15 mouse cellular contexts compared by ENCODE assay signal in genomic region chr8:83175680-83176079, GRCm38 (mm10). TPM values are rescaled to one million over a fixed set of nuclear protein-coding genes. Genes with fewer than 3 reads are reported as not detected.
A peak's percentile ranks its signal among the peaks of the same experiment; 100 is the strongest.
DNase-seq lines count a peak whose midpoint lies in the region; ATAC-seq and TF ChIP-seq lines count a peak whose summit lies in the region.
"Had no signal": no experiment of that assay in that cellular context is flagged by ENCODE, and none has a peak within 500 bp of the region (broad histone marks: within the 10 kb centered on the region; RNA-seq: fewer than 3 reads in every experiment).

No protein-coding gene starts in this region.

- TF ChIP-seq CTCF in hindbrain, postnatal 0 days (IDR thresholded peaks at IDR 0.05; ENCODE audit: low read depth), result no peak
- TF ChIP-seq CTCF in lung, adult 2 months (IDR thresholded peaks at IDR 0.05; ENCODE audit: insufficient read depth, low read length), result no peak

- no peak overlapping the region for H3K9ac ChIP-seq in hindbrain, postnatal 0 days (replicated peaks; ENCODE audit: low read length)
- H3K9ac ChIP-seq in neural tube, embryonic 13.5 days, result no peak overlapping the region
- H3K9ac ChIP-seq: embryonic facial prominence, embryonic 13.5 days; liver, embryonic 12.5 days had no signal

- peaks cover 41% of the 10 kb centered on the region for H3K4me1 ChIP-seq in hindbrain, embryonic 10.5 days (replicated peaks)
- peaks cover 8% of the 10 kb centered on the region for H3K4me1 ChIP-seq in hindbrain, postnatal 0 days (ENCODE audit: insufficient read depth, low read length)
- H3K4me1 ChIP-seq in neural tube, embryonic 13.5 days (replicated peaks), result peaks cover 42% of the 10 kb centered on the region
- H3K4me1 ChIP-seq in lung, adult 2 months (ENCODE audit: control insufficient read depth, insufficient read depth, low read length), result peaks cover 6% of the 10 kb centered on the region

- no peak for TF ChIP-seq POLR2A in lung, adult 2 months (IDR thresholded peaks at IDR 0.05; ENCODE audit: borderline replicate concordance, extremely low read depth, low read depth, low read length)

- ATAC-seq in hindbrain, postnatal 0 days, result no peak
- ATAC-seq in neural tube, embryonic 13.5 days (ENCODE audit: low read depth), result no peak
- ATAC-seq: activated CD4-positive, CD25-positive, alpha-beta regulatory T cell, adult 4 months; liver, embryonic 12.5 days had no signal

- 82% methylated on average over 10 of the region's 10 CpGs for WGBS in hindbrain, embryonic 10.5 days
- WGBS in hindbrain, postnatal 0 days, result 63% methylated on average over 10 of the region's 10 CpGs
- WGBS in neural tube, embryonic 13.5 days, result 68% methylated on average over 10 of the region's 10 CpGs
- WGBS in lung, adult 2 months, result 72% methylated on average over 10 of the region's 10 CpGs

- DNase-seq in hindbrain, embryonic 10.5 days (ENCODE audit: low spot score), result no peak
- DNase-seq in hindbrain, postnatal 0 days (ENCODE audit: low spot score), result no peak
- no peak for DNase-seq in neural tube, embryonic 10.5 days (ENCODE audit: extremely low spot score, low spot score)
- DNase-seq in cerebellum, postnatal 14 days, result peak; percentile 60 to 64
- peak; percentile 42 for DNase-seq in right cerebral cortex, postnatal 4 days
- DNase-seq in thymus, adult 18-20 months, result no peak
- no peak for DNase-seq in lung, adult 2 months
- DNase-seq: heart, postnatal 36 days; kidney, adult 8-10 months; thymus, postnatal 14 days had no signal

- peak overlapping the region; percentile 57; the same call in 1 of the 2 replicates for H3K27ac ChIP-seq in hindbrain, embryonic 10.5 days
- no peak overlapping the region for H3K27ac ChIP-seq in hindbrain, postnatal 0 days
- peak overlapping the region; percentile 55; the same call in 1 of the 2 replicates for H3K27ac ChIP-seq in neural tube, embryonic 13.5 days (replicated peaks)
- H3K27ac ChIP-seq: embryonic facial prominence, embryonic 13.5 days; liver, embryonic 12.5 days had no signal

- H3K36me3 ChIP-seq in hindbrain, embryonic 10.5 days, result no peaks in the 10 kb centered on the region
- no peaks in the 10 kb centered on the region for H3K36me3 ChIP-seq in hindbrain, postnatal 0 days (ENCODE audit: insufficient read depth, low read length)
- no peaks in the 10 kb centered on the region for H3K36me3 ChIP-seq in neural tube, embryonic 13.5 days
- H3K36me3 ChIP-seq: embryonic facial prominence, embryonic 13.5 days; liver, embryonic 12.5 days had no signal

- no peaks in the 10 kb centered on the region for H3K9me3 ChIP-seq in hindbrain, embryonic 10.5 days
- no peaks in the 10 kb centered on the region for H3K9me3 ChIP-seq in hindbrain, postnatal 0 days (ENCODE audit: low read length)
- H3K9me3 ChIP-seq in neural tube, embryonic 13.5 days, result no peaks in the 10 kb centered on the region
- H3K9me3 ChIP-seq: embryonic facial prominence, embryonic 13.5 days; liver, embryonic 12.5 days had no signal

- no peak overlapping the region for H3K4me2 ChIP-seq in hindbrain, postnatal 0 days (ENCODE audit: low read depth, low read length)
- H3K4me2 ChIP-seq in neural tube, embryonic 13.5 days, result no peak overlapping the region
- H3K4me2 ChIP-seq: embryonic facial prominence, embryonic 13.5 days; liver, embryonic 12.5 days had no signal

- no peaks in the 10 kb centered on the region for H3K27me3 ChIP-seq in hindbrain, embryonic 10.5 days (ENCODE audit: insufficient read depth, poor library complexity, severe bottlenecking)
- no peaks in the 10 kb centered on the region for H3K27me3 ChIP-seq in hindbrain, postnatal 0 days (ENCODE audit: insufficient read depth, low read length)
- H3K27me3 ChIP-seq in neural tube, embryonic 13.5 days, result no peaks in the 10 kb centered on the region
- H3K27me3 ChIP-seq: embryonic facial prominence, embryonic 13.5 days had no signal

- no peak overlapping the region for H3K4me3 ChIP-seq in hindbrain, embryonic 10.5 days
- H3K4me3 ChIP-seq in hindbrain, postnatal 0 days (ENCODE audit: low read length), result no peak overlapping the region
- no peak overlapping the region for H3K4me3 ChIP-seq in neural tube, embryonic 13.5 days
- H3K4me3 ChIP-seq in lung, adult 2 months (replicated peaks; ENCODE audit: extremely low read depth, low read depth, low read length), result no peak overlapping the region
- H3K4me3 ChIP-seq: embryonic facial prominence, embryonic 13.5 days; liver, embryonic 12.5 days had no signal

RNA-seq across cellular contexts. Expression of gene Gm10645, which starts 9.7 kb away (rescaled TPM):
- 2.9 and 3.2 TPM in 2 replicates for polyA plus RNA-seq in hindbrain, embryonic 10.5 days (2016; fragmentation: Nextera tagmentation; extraction: Ambion mirVana)
- 1.2 and 4.2 TPM in 2 replicates for total RNA-seq in hindbrain, postnatal 0 days (2014; rRNA removed)
- 10.0 and 11.6 TPM in 2 replicates for polyA plus RNA-seq in hindbrain, postnatal 0 days (2015; fragmentation: Nextera tagmentation; extraction: Ambion mirVana)
- polyA plus RNA-seq in neural tube, embryonic 13.5 days (2015; fragmentation: Nextera tagmentation; extraction: Ambion mirVana), result 6.7 and 6.9 TPM in 2 replicates
- 0.67 and 1.4 TPM in 2 replicates for polyA plus RNA-seq in lung, adult 2 months (2012; rRNA removed)
- total RNA-seq: heart, adult 8-10 months; heart, postnatal 36 days had no signal
- polyA plus RNA-seq: activated CD4-positive, CD25-positive, alpha-beta regulatory T cell, adult 4 months had no signal

RNA-seq across cellular contexts. Expression of gene Tbc1d9, which starts 10.5 kb away (rescaled TPM):
- 6.5 and 8.3 TPM in 2 replicates for polyA plus RNA-seq in hindbrain, embryonic 10.5 days (2016; fragmentation: Nextera tagmentation; extraction: Ambion mirVana)
- total RNA-seq in hindbrain, postnatal 0 days (2014; rRNA removed), result 123 and 128 TPM in 2 replicates
- 16.4 and 16.8 TPM in 2 replicates for polyA plus RNA-seq in hindbrain, postnatal 0 days (2015; fragmentation: Nextera tagmentation; extraction: Ambion mirVana)
- polyA plus RNA-seq in neural tube, embryonic 13.5 days (2015; fragmentation: Nextera tagmentation; extraction: Ambion mirVana), result 15.3 and 16.3 TPM in 2 replicates
- polyA plus RNA-seq in lung, adult 2 months (2012; rRNA removed), result 21.9 and 22.7 TPM in 2 replicates

Comparison
In these comparisons a context has a peak if more than half of its experiments do, and no peak if none do; other contexts are left out.
1. DNase-seq: peak in cerebellum, postnatal 14 days (2 of 2) and right cerebral cortex, postnatal 4 days (single experiment); none in hindbrain, embryonic 10.5 days (single experiment), hindbrain, postnatal 0 days (single experiment), neural tube, embryonic 10.5 days (single experiment), thymus, adult 18-20 months (0 of 2) and lung, adult 2 months (single experiment).